Mouse (Mus musculus) heart, postnatal 0 days (tissue): ENCODE data around the gene Ddx39b. TPM values are rescaled to one million over a fixed set of nuclear protein-coding genes. Genes with fewer than 3 reads are reported as not detected.

ENCODE experiments used
- ATAC-seq: fragments of 200-750 bp; cut with Nextera tagmentation; 2 replicates; pipeline ENCODE4 v1.8.0; 2017; ENCODE audit warnings: low read depth, moderate number of reproducible peaks, moderate library complexity; ENCODE audit not compliant: insufficient read depth
- DNase-seq: peaks from one replicate; pipeline ENCODE4 v3.0.0-alpha.2; 2016; ENCODE audit warnings: low spot score
- H3K27ac ChIP-seq: fragments of 300-500 bp; sonication (generic); 2 replicates; pipeline ENCODE4 v1.5.1; 2014; ENCODE audit warnings: low read depth, mild to moderate bottlenecking
- H3K27me3 ChIP-seq: fragments of 300-500 bp; sonication (generic); 2 replicates; pipeline ENCODE4 v1.6.1; 2014; ENCODE audit warnings: low read length, mixed read lengths; ENCODE audit not compliant: control insufficient read depth, insufficient read depth
- H3K36me3 ChIP-seq: fragments of 300-500 bp; sonication (generic); replicated peaks from 2 replicates; pipeline ENCODE4 v1.6.1; 2014; ENCODE audit warnings: low read length, mixed read lengths; ENCODE audit not compliant: control insufficient read depth, insufficient read depth
- H3K4me1 ChIP-seq: fragments of 300-500 bp; sonication (generic); 2 replicates; pipeline ENCODE4 v1.6.1; 2014; ENCODE audit warnings: antibody characterized with exemption; ENCODE audit not compliant: control insufficient read depth, insufficient read depth
- H3K4me2 ChIP-seq: fragments of 300-500 bp; sonication (generic); 2 replicates; pipeline ENCODE4 v1.6.1; 2014; ENCODE audit warnings: low read depth, mild to moderate bottlenecking, low read length, moderate library complexity
- H3K4me3 ChIP-seq: fragments of 300-500 bp; sonication (generic); 2 replicates; pipeline ENCODE4 v1.5.1; 2014; ENCODE audit warnings: low read depth, low read length
- H3K9ac ChIP-seq: fragments of 300-500 bp; sonication (generic); replicated peaks from 2 replicates; pipeline ENCODE4 v1.6.1; 2014; ENCODE audit warnings: low read depth, low read length, mixed read lengths
- H3K9me3 ChIP-seq: fragments of 300-500 bp; sonication (generic); replicated peaks from 2 replicates; pipeline ENCODE4 v1.6.1; 2016; ENCODE audit warnings: low read length; ENCODE audit not compliant: control insufficient read depth
- CTCF ChIP-seq: IDR thresholded peaks from 2 replicates; pipeline ENCODE4 v1.5.1; 2016; ENCODE audit warnings: antibody characterized with exemption, control low read depth, low read depth
- EP300 ChIP-seq: IDR thresholded peaks from 2 replicates; pipeline ENCODE4 v1.6.1; 2016; ENCODE audit warnings: antibody characterized with exemption, low read depth
- WGBS: fragments of 180-500 bp; shearing (Covaris S2); extraction: QIAGEN DNeasy Blood & Tissue Kit; methylation state at CpG from one replicate; pipeline ENCODE4 v1.1.7; 2014; 5-methylcytosine and 5-hydroxymethylcytosine counted together
- polyA plus RNA-seq: library from polyadenylated mRNA; unstranded; fragments of >200 nt; fragmentation: Nextera tagmentation; extraction: Ambion mirVana; gene quantifications from 2 replicates; pipeline ENCODE4 v1.2.1, GENCODE M21; 2015
- total RNA-seq: library from RNA; depleted of rRNA; stranded (reverse); fragments of >200 nt; gene quantifications from 2 replicates; pipeline ENCODE4 v1.2.3, GENCODE M21; 2014; ENCODE audit warnings: low replicate concordance

The Ddx39b gene
- total and polyA plus RNA-seq, 2 experiments from 2014 or later, result 131 to 162 TPM

DNA sequence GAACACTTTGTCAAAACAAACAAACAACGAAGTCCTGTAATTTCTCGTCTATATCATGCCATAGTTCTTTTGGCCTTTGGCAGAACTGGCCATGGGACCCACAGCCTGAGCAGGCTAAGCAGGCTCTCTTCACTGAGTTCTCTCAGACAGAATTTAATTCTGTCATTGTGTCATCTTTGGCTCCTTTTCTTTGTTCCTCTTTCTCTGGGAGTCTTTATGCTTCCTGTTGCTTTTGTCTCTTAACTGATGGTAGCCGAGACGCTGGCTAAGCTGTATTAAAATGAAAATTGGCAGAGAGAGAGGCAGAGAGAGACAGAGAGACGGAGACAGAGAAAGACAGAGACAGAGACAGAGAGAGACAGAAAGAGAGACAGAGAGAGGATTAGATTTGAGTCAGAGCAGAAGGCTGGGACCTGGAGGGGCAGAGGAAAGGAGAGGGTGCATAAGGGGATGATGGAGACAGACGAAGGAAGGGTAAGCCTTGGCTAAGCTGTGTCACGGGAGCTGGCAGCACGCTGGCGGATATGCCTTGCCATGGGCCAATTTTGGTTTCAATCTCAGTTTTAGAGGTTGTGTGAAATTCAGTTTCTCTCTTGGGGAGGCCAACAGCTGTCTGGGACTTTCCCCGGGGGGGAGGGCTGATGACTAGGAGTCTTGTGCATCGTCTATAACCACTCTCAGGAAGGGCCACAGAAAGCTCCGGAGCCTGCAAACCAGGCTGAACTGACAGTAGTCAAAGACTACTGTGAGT is 31.6 kb upstream of the Ddx39b start:
- no peaks in the 10 kb centered on the region for H3K9me3 ChIP-seq
- H3K27me3 ChIP-seq, result 0 out of 2 replicates have a peak, but pooled peaks cover 4% of the 10 kb centered on the region
- WGBS, result 67% methylated on average over 12 of the region's 12 CpGs
- H3K36me3 ChIP-seq, result no peaks in the 10 kb centered on the region
- H3K4me3 ChIP-seq, result no peak overlapping the region
- H3K4me2 ChIP-seq, result no peak overlapping the region
- no peak overlapping the region for H3K27ac ChIP-seq
- no peak for TF ChIP-seq CTCF
- TF ChIP-seq EP300, result no peak
- no peak for ATAC-seq
- no peak for DNase-seq
- H3K9ac ChIP-seq, result no peak overlapping the region
- no peaks in the 10 kb centered on the region for H3K4me1 ChIP-seq

DNA sequence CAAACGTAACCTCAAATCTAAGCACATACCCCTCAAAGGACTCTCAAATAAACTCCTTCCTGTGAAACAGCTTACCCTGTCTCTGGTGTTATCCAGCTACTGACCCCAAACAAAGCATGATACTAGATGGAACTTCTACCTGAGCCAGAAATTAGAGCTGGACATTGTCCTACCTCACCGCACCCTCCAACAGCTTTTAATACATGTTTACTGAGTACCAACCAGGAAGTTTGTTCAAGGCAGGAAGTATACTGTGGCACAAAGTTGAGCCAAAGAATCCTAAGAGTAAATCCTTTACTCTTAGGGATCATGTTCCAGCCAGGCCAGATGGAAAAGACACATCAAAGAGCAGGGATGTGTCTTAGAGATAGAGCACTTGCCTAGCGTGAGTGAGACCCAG is 31.0 kb upstream of the Ddx39b start:
- Histone ChIP-seq H3K9me3 (no peaks in the 10 kb centered on the region), H3K27me3 (no peaks in the 10 kb centered on the region), H3K4me1 (no peaks in the 10 kb centered on the region), H3K9ac (no peak overlapping the region), H3K36me3 (no peaks in the 10 kb centered on the region), H3K4me3 (no peak overlapping the region), H3K27ac (no peak overlapping the region), H3K4me2 (no peak overlapping the region)
- TF ChIP-seq CTCF (no peak), EP300 (no peak)
- 64% methylated on average over 3 of the region's 3 CpGs for WGBS
- DNase-seq (no peak), ATAC-seq (no peak)

DNA sequence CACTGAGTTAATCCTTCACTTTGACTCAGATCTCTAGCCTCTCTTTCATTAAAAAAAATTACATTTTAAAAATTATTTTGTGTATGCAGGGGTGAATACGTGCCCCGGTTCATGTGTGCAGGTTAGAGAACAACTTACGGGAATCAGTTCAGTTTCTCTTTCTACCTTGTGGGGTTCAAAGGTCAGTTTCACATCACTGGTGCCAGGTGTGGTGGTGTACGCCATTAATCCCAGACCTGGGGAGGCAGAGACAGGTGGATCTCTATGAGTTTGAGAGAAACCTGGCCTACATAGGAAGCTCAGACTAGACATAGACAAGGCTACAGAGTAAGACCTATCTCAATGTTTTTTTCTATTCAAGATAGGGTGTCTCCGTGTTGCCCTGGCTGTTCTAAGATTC is 28.5 kb upstream of the Ddx39b start:
- no peaks in the 10 kb centered on the region for H3K36me3 ChIP-seq
- H3K4me2 ChIP-seq, result no peak overlapping the region
- ATAC-seq (no peak), DNase-seq (no peak)
- no peak overlapping the region for H3K9ac ChIP-seq
- no peaks in the 10 kb centered on the region for H3K9me3 ChIP-seq
- H3K27me3 ChIP-seq, result no peaks in the 10 kb centered on the region
- no peaks in the 10 kb centered on the region for H3K4me1 ChIP-seq
- TF ChIP-seq EP300 (no peak), CTCF (no peak)
- no peak overlapping the region for H3K27ac ChIP-seq
- 86% methylated on average over 5 of the region's 5 CpGs for WGBS
- no peak overlapping the region for H3K4me3 ChIP-seq

DNA sequence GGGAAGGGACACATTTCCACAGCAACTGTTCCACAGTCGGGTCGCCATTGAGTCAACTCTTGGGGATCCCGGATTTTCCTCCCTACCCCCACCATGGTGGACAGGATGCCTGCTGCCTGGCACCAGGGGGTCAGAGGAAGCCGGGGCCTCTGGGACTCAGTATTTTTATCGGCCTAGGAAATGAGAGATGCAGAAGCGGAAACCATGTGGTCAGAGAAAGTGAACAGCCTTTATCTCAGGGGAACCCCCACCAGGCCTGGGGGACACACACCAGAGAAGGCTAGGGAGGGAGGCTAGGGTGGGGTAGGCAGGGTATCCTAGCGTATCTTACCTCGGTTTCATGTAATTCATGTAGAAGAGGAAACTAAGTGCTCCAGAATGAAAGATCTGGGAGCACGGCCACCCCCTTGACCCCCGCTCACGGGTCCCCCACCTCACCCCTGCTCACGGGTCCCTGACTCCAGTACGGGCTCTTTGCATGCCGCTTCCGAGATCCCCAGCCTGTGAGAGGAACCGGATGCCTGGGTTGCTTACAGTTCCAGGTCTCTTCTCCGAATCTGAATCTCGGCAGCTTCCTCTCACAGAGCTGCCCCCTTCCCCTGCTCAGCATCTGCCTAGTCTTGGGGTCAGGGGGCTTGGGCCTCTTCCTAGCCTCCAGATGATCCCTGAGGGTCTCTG is 22.9 kb upstream of the Ddx39b start:
- ATAC-seq, result peak; percentile 57
- TF ChIP-seq EP300 (peak; percentile 72; the same call in 1 of the 2 replicates), CTCF (no peak)
- Histone ChIP-seq H3K4me2 (peak overlapping the region; percentile 12; the same call in 1 of the 2 replicates), H3K27ac (peak overlapping the region; percentile 84), H3K36me3 (0 out of 2 replicates have a peak, but pooled peaks cover 9% of the 10 kb centered on the region), H3K27me3 (no peaks in the 10 kb centered on the region), H3K9ac (no peak overlapping the region), H3K4me3 (no peak overlapping the region), H3K9me3 (no peaks in the 10 kb centered on the region), H3K4me1 (peaks cover 9% of the 10 kb centered on the region; the same call in 1 of the 2 replicates)
- 61% methylated on average over 18 of the region's 18 CpGs for WGBS
- no peak for DNase-seq

DNA sequence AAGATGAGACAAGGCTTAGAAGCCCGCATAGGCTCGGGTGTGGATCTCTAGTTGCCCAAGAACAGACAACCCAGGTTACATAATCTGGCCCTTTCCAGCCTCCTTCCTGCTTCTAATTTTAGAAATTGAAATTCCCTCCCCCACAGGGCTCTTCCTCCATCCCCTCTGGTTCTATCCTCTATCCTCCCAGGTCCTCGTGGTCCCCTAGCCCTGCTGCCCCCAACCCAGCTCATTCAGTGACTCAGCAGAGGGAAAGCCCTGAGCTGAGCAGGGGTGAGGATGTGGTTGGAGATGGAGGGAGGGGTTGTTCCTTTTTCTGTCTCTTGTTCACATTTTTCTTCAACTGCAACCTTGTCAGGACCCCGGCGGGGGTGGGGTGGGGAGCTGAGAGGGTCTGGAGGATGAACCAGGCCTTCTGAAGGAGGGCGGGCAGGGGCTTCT is 21.9 kb upstream of the Ddx39b start:
- Histone ChIP-seq H3K4me3 (no peak overlapping the region), H3K9me3 (no peaks in the 10 kb centered on the region), H3K27ac (peak overlapping the region; percentile 84), H3K4me1 (peaks cover 9% of the 10 kb centered on the region; the same call in 1 of the 2 replicates), H3K27me3 (no peaks in the 10 kb centered on the region), H3K4me2 (no peak overlapping the region), H3K9ac (no peak overlapping the region), H3K36me3 (0 out of 2 replicates have a peak, but pooled peaks cover 9% of the 10 kb centered on the region)
- no peak for TF ChIP-seq EP300
- WGBS, result 54% methylated on average over 6 of the region's 6 CpGs
- no peak for DNase-seq
- ATAC-seq, result no peak
